Mouse (Mus musculus) E14TG2a.4 (cell line): ENCODE data around the gene Fam189a1.

Source experiments
- H3K27me3 ChIP-seq: 2 replicates; pipeline ENCODE4 v1.6.1; 2014; ENCODE audit warnings: low read length, control low read depth; ENCODE audit not compliant: insufficient read depth
- H3K36me3 ChIP-seq: 2 replicates; pipeline ENCODE4 v1.6.1; 2014; ENCODE audit warnings: low read length, control low read depth; ENCODE audit not compliant: insufficient read depth
- H3K4me1 ChIP-seq: replicated peaks from 2 replicates; pipeline ENCODE4 v1.6.1; 2014; ENCODE audit warnings: low read depth, low read length, control low read depth
- H3K4me3 ChIP-seq: replicated peaks from 2 replicates; pipeline ENCODE4 v1.5.1; 2014; ENCODE audit warnings: mild to moderate bottlenecking, low read length
- H3K9me3 ChIP-seq: 2 replicates; pipeline ENCODE4 v1.6.1; 2014; ENCODE audit warnings: low read length, control low read depth
- CTCF ChIP-seq: conservative IDR thresholded peaks from 2 replicates; pipeline ENCODE4 v1.5.1; 2014; ENCODE audit warnings: low read length
- NANOG ChIP-seq: IDR thresholded peaks from 2 replicates; pipeline ENCODE4 v1.6.1; 2014; ENCODE audit warnings: borderline replicate concordance, low read length, mixed read lengths
- POU5F1 ChIP-seq: IDR thresholded peaks from 2 replicates; pipeline ENCODE4 v1.6.1; 2014; ENCODE audit warnings: low read length, borderline replicate concordance

Fam189a1 gene

GRCm38 (mm10) chr7:65156514-65156911 lies at the start of gene Fam189a1:
Fam189a1 (minus strand) TSS chr7:65156570.
- no peak for TF ChIP-seq POU5F1
- TF ChIP-seq NANOG = no peak
- no peak for TF ChIP-seq CTCF
- H3K27me3 ChIP-seq = peaks cover 56% of the 10 kb centered on the region
- peak within 1 kb of the TSS; percentile 91 for H3K4me3 ChIP-seq
- peaks cover 23% of the 10 kb centered on the region for H3K4me1 ChIP-seq
- peaks cover 6% of the 10 kb centered on the region for H3K9me3 ChIP-seq
- no peaks in the 10 kb centered on the region for H3K36me3 ChIP-seq

DNA sequence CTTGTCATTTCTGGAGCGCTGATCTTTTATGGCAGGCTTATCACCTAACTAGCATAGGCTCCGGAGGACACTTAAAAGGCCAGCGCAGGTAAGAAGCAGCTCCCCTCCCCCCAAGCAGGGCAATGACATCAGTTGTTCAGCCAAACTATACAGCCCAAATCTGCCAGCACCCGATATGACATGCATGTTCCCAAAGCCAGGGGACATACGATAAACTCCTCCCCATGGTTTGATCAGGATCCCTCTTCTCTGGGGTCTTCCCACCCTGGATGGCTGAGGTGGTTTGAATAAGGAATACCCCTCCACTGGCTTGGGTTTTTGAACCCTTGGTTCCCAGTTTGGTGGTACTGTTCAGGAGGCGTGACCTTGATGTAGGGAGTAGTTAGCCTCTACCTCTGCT lies 49.7 kb upstream of the Fam189a1 start:
- TF ChIP-seq POU5F1 = no peak
- TF ChIP-seq NANOG = no peak
- no peak for TF ChIP-seq CTCF
- Histone ChIP-seq H3K27me3 (no peaks in the 10 kb centered on the region), H3K9me3 (peaks cover 11% of the 10 kb centered on the region), H3K36me3 (no peaks in the 10 kb centered on the region), H3K4me1 (peaks cover 5% of the 10 kb centered on the region), H3K4me3 (no peak overlapping the region)

GRCm38 (mm10) chr7:65202719-65203118 lies 46.3 kb upstream of the Fam189a1 start:
- Histone ChIP-seq H3K4me3 (no peak overlapping the region), H3K27me3 (no peaks in the 10 kb centered on the region), H3K36me3 (no peaks in the 10 kb centered on the region), H3K4me1 (peaks cover 5% of the 10 kb centered on the region), H3K9me3 (peaks cover 11% of the 10 kb centered on the region)
- no peak for TF ChIP-seq CTCF
- TF ChIP-seq NANOG = no peak
- TF ChIP-seq POU5F1 = no peak

DNA sequence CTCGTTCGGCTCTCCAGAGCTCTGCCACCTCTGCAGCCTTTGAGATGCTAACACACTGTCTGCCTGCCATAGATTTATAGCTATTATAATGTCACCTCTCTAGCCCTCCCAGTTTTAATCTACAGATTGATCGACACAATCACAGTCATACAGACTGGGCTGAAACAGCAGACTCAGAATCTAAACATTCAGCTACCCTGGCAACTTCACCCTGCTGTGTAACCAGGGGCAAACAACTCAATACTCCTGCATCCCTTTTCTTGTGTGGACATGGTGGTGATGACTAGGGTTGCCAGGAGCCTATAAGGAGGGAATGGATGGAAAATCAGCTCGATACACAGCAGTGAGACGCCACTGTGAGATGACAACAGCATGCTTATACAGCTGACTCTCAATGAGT lies 24.3 kb upstream of the Fam189a1 start:
- H3K36me3 ChIP-seq = no peaks in the 10 kb centered on the region
- TF ChIP-seq NANOG (no peak), POU5F1 (no peak), CTCF (no peak)
- H3K27me3 ChIP-seq = no peaks in the 10 kb centered on the region
- H3K4me1 ChIP-seq = no peaks in the 10 kb centered on the region
- no peak overlapping the region for H3K4me3 ChIP-seq
- H3K9me3 ChIP-seq = no peaks in the 10 kb centered on the region

DNA sequence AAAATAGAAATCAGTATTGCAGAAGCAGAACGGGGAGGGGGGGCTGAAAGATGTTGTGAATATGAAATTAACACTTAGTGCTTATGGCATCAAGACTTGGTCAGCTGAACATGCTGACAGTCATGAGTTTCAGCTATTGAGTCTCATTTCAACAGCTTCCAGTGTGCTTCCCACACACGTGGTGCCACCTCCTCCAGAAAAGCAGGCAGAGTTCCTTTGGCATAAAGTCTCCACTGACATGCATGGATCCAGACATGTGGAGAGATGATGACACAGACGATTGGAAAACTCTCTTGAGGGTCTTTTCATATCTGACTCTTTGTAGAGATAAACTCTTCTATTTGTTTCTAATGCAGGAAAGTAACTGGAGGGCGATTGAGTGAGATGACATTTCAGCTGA lies 14.4 kb upstream of the Fam189a1 start:
- Histone ChIP-seq H3K27me3 (0 out of 2 replicates have a peak, but pooled peaks cover 2% of the 10 kb centered on the region), H3K4me3 (no peak overlapping the region), H3K9me3 (no peaks in the 10 kb centered on the region), H3K36me3 (no peaks in the 10 kb centered on the region), H3K4me1 (no peaks in the 10 kb centered on the region)
- TF ChIP-seq CTCF = no peak
- TF ChIP-seq POU5F1 = no peak
- no peak for TF ChIP-seq NANOG

DNA sequence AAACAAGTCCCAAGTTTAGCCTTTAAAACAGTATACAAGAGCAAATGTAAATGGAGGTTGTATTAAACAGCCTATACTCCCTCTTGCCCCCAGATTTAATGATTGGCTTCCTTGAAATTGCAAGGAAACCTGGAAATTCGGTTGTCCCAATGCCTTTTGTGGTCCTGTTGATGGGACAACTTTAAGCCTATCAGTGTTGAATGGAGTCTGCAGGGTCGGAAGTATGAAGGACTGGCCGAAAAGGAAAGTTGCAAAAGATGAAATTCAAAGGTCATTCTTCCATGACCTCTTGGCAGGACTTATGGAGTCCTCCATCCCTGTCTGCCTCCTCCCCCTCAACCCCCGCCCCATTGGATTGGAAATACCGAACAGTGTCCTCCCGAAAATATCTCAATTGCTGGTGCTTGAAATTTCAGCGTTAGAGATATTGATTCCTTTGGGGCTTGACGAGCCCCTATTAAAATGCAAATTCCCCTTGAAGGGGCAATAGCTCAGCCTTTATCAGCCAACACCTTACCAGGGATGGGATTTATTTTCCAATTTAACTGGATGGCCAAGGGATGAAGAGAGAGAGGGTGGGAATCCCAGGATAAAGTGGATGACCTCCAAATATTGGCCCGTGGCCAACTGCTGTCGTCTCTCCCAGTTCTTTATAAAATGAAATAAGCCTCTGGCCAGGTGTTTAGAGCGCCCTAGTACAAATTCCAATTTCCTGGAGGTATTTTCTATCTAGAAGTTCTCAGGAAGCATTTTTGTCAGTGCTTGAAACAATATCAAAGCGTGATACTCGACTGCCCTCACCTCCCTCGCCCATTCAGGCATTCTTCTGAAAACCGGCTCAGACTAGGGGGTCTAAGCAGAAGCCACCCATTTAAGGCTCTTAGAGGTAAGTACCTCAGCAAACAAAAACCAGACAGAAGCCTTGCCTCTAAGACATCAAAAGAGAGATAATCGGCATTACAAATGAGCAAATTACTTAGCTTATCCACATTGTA lies 958 bp upstream of the Fam189a1 start:
- TF ChIP-seq CTCF (no peak), NANOG (peak; percentile 93)
- H3K27me3 ChIP-seq = peaks cover 54% of the 10 kb centered on the region
- H3K9me3 ChIP-seq = peaks cover 6% of the 10 kb centered on the region
- H3K4me1 ChIP-seq = peaks cover 23% of the 10 kb centered on the region
- no peaks in the 10 kb centered on the region for H3K36me3 ChIP-seq
- peak overlapping the region; percentile 91 for H3K4me3 ChIP-seq

DNA sequence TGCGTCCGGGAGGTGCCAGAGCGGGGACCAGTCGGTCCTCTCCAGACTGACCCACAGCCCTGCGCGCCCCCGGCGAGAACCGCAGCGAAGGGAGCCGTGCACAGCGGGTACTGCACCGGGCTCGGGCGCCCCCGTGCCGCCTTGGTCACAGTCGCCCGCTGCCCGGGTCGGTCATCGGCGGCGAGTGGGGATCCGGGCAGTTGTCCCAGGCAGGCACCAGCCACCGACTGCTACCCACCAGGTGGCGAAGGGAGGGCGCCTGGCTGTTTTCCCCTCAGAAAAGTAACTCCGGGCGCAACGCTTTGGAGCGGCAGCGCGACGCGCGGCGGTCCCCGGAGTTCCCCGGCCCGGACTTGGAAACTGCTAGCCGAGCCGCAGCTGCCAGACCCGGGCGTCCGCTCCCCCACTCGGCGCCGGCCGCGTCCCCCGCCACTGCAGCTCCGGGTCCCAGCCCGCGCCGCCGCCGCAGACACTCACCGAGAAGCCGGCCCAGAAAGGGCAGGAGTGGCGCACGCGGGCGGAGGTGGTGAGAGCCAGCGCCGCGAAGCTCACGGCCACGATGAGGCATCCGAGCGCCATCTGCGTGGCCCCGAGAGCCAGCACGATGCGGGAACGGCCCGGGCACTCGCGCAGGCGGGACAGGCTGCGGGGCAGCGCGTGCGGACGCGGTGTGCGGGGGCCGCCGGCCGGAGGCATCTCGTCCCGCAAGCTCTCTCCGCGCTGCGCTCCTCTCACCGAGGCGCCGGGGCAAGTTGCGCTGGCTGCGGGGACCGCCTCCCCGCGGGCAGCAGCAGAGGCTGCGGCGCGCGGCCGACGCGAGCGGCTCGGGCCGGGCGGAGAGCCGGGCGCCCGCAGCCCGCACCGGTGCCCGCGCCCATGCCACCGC lies 499 bp downstream of the Fam189a1 start:
- H3K36me3 ChIP-seq = no peaks in the 10 kb centered on the region
- H3K4me1 ChIP-seq = peaks cover 23% of the 10 kb centered on the region
- H3K27me3 ChIP-seq = peaks cover 56% of the 10 kb centered on the region
- TF ChIP-seq CTCF (no peak), NANOG (no peak), POU5F1 (no peak)
- H3K9me3 ChIP-seq = peaks cover 6% of the 10 kb centered on the region
- H3K4me3 ChIP-seq = peak overlapping the region; percentile 91

- TF ChIP-seq POU5F1 (no peak), CTCF (no peak), NANOG (no peak)
- Histone ChIP-seq H3K9me3 (peaks cover 5% of the 10 kb centered on the region), H3K4me3 (no peak overlapping the region), H3K36me3 (no peaks in the 10 kb centered on the region), H3K4me1 (peaks cover 23% of the 10 kb centered on the region), H3K27me3 (peaks cover 56% of the 10 kb centered on the region)
These were observed 1.8 kb downstream of the Fam189a1 start for GRCm38 (mm10) chr7:65154576-65154975.
